Mouse (Mus musculus) lung, postnatal 25 days (tissue): ENCODE measurements around the gene Iqschfp.

ENCODE experiments used
- DNase-seq: peaks from one replicate; pipeline ENCODE4 v3.0.0; 2022; ENCODE audit warnings: low spot score

The Iqschfp gene

GRCm38 (mm10) chr3:68596938-68597337 is 704.9 kb downstream of the Iqschfp start:
- DNase-seq = no peak

DNA sequence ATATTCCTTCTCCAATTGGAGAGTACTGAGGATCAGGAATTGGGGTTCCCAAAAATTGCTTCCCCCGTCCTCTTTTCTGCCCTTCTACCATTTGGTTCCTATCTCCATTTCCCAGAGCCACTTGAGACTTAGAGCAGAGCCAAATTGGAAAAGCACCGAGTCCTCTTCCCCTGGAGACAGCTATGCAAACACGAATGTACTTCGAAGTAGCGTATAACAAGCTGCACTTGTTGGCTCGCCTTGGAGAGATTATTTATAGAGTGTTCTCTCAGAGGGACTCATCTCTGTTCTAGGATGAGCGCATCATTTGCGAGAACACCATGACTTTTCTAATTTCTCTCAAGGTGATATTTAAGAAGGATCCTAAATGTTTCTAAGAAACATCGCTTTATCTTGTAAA is 710.9 kb downstream of the Iqschfp start:
- DNase-seq = no peak

GRCm38 (mm10) chr3:68604467-68604866 is 712.4 kb downstream of the Iqschfp start:
- DNase-seq = no peak

DNA sequence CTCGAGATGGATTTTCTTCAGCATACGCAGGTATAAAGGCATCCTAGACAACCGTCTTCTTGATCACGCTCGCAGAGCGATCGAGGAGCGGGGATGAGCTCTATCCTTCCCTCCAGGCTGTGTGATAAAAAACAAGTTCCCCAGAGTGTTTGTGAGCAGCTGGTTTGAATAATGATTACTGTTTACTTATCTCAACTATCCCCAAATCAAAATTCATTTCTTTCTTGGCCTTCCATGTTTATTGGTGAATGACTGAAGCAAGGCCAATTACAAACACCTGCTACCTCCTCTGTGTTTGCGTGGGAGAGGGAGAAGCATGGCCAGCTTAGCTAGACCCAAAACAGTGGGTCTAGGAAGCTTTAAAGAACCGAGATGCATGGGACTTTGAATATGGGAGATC is 712.9 kb downstream of the Iqschfp start:
- DNase-seq = no peak

DNA sequence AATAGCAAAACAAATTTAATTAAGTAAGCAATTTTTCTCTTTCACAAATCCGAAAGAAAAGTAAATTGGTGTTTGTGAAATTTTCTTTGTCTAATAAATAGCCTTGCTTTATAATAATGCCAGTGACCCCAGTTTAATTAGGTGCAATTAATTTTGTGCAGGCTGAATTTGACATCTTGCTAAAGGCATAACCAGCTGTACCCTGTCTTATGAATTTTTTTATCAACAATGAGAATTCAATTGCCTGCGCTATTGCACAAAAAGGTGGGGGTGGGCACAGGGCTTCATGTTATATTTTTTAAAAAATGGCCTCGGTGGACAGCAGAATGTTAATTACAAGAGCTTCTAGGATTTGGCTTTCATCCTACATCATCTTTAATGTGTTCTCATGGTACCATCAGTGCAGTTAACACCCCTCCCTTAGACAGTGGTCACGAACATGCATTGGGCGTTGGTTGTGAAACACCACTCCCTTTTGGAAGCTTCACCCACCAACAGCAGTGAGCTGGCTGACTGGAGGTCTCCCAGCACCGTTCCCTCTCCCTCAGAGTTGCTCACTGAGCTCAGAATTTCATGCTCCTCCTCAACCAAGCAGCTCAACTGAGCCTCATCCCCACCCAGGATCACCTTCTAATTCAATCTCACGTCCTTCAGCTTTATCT is 714.0 kb downstream of the Iqschfp start:
- DNase-seq = no peak

DNA sequence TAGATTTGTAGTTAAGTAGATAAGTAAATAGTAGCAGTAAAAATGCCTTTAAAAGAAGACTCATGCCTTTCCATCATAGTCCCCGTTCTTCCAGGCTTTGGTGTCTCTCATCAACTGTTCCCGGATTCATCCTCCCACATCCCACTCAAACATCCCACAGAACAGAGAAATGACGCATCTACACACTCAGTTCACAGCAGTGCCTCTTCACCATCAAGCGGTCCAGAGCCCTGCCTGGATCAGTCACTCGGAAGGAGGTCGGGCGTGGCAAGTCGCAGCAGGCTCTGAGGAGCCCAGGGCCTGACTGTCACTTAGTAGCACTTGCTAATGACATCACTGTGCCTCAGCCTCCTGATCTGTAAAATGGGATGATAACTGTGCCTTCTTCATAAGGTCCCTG is 714.7 kb downstream of the Iqschfp start:
- DNase-seq = no peak

- DNase-seq = no peak
Observed at GRCm38 (mm10) chr3:68607336-68607735, 715.3 kb downstream of the Iqschfp start.

- no peak for DNase-seq
Observed at GRCm38 (mm10) chr3:68608848-68609497, 716.9 kb downstream of the Iqschfp start.

- no peak for DNase-seq
Observed at GRCm38 (mm10) chr3:68610011-68610410, 718.0 kb downstream of the Iqschfp start.

DNA sequence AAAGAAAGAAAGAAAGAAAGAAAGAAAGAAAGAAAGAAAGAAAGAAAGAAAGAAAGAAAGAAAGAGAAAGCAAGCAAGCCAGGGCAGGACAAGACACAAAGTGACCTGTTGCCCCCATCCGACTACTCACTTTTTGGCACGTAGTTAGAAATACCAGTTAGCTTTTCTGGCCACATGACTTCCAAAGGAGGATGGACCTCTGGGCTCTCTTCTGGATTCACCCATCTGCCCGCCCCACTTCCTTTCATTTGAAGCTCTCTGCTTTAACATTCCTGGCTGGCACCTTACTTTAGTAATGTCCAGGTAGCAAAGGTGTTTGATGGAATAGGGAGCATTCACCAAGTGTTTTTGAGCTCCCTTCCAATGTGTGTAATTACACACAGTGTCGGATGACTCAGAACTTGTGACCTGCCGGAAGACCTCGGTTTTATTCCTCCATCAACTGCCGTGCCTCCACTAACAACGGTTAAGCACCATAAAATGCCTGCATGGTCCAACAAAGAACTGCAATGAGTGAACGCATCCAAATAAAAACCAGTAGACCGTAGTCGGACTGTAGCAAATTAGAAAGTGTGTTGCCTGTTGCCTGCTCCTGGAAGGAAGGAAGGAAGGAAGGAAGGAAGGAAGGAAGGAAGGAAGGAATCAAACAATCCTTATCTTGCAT is 718.7 kb downstream of the Iqschfp start:
- DNase-seq = no peak

DNA sequence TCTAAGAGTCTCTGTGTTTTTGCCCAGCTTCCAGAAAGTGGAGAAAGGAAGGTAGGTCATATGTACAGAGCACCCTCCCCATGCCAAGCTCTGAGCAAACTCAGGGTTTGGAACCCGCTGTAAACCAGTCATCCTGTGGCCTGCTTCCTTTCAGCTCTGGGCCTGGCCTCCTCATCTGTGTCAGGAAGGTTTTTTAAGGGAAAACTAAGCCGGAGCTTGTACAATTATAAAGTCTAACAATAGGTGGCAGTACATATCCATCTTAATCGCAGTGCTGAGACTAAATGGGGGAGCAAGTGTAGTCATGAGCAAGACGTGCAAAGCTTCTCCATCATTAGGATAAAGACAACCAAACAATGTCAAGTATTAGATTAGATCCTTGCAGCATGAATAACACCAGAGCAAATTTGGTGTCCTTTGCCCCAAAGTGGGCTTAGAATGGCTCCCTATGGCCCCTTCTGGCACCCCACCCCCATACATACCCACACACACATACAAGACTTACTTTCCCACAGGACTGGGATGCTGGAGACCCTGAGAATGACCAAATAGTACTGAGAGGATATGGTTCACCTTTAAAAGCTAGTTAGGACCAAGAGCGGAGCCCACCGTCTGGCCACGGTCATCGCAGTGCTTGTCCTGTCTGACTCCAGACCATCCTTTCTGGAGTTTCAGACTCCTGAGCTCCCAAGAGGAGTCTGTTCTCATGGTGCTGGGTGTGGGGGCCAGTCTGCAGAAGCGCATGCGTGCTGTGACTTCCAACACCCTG is 723.2 kb downstream of the Iqschfp start:
- DNase-seq = peak; percentile 62

DNA sequence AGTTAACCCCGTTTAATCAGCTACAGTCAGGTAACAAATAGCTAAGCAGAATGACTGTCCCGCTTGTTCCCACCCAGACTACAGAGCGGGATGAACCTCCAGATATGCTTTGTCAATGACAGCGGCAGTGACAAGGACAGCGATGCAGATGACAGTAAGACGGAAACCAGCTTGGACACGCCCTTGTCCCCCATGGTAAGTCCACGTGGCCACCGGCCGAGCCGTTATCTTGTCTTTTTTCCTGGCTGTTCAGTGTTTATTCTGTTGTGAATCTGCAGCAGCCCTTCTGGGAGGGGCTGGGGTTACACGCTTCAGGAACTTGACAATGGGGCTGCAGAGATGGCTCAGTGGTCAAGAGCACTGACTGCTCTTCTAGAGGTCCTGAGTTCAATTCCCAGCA is 724.3 kb downstream of the Iqschfp start:
- no peak for DNase-seq

DNA sequence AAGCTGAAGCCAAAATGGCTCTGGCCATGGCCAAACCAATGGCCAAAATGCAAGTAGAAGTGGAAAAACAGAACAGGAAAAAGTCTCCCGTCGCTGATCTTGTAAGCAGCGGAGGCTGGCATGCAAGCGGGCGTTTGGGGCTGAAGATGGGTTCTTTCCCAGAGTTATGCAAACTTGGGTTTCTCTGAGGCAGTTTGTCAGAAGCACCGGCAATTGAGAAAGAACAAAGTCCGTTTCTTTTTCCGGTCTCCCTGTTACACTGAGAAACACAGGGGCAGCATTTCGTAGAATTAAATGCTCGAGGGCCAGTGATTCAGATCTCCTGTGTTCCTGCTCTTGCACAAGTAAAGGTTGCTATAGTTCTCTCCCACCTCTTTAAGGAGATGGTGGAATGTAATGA is 725.7 kb downstream of the Iqschfp start:
- DNase-seq = no peak

DNA sequence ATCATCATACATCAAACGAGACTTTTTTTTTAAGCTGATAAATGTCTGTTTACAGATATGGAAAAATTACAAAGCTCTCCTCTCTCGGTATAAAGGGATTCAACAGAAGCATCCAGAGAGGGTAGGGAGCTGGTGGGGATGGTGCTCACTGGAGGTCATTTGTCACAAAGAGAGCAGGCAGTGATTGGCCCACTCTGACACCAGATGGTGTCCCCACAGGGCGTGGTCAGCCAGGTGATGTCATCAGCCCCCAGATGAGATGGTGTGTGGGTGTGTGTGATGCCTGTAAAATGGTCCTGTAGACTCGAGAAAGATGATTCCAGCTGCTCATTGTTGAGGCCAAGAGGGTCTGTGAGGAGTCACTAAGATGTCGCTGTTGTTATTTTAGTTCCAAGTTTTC is 727.1 kb downstream of the Iqschfp start:
- no peak for DNase-seq

DNA sequence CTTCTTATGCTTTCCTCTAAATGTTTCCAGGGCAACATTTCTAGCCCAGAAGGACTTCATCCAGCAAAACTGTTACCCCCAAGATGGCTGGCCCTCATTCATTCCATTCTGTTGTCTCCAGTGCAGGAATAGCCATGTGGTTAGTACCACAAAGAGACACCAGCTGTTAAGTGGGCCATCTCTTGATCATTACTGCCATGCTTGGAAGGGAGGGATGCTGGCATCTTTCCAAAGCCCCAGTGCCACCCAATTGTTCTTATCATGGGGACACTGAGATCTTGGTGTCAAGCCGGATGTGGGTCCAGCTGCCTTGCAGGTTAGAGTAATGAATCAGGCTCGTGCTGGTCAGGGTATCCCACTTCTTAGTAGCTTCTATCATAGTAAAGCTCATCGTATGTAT is 729.9 kb downstream of the Iqschfp start:
- no peak for DNase-seq

GRCm38 (mm10) chr3:68623036-68623435 is 731.0 kb downstream of the Iqschfp start:
- no peak for DNase-seq

- DNase-seq = no peak
Observed at GRCm38 (mm10) chr3:68624471-68624870, 732.4 kb downstream of the Iqschfp start.

GRCm38 (mm10) chr3:68630261-68630660 is 738.2 kb downstream of the Iqschfp start:
- no peak for DNase-seq

GRCm38 (mm10) chr3:68630821-68631220 is 738.8 kb downstream of the Iqschfp start:
- DNase-seq = no peak

DNA sequence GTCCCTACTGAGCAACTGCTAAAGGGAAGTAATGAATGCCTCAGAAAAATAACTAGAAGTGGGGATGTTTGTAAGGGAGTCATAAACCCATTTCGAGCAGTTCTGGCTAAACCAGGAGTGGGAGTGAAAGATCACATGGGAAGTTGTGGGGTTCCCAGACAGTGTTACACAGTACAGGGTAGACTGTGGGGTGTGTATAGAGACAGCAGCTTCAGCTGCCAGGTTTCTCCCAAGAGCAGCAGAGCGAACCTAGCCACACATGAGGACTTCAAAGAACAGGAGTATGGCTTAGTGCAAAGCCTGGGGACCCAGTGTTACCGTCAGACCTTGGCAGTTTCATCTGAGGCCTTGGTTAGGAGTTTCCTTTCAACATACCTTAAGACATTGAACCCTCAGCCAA is 740.7 kb downstream of the Iqschfp start:
- DNase-seq = no peak

GRCm38 (mm10) chr3:68633577-68633976 is 741.5 kb downstream of the Iqschfp start:
- DNase-seq = no peak

GRCm38 (mm10) chr3:68637960-68638359 is 745.9 kb downstream of the Iqschfp start:
- DNase-seq = no peak

DNA sequence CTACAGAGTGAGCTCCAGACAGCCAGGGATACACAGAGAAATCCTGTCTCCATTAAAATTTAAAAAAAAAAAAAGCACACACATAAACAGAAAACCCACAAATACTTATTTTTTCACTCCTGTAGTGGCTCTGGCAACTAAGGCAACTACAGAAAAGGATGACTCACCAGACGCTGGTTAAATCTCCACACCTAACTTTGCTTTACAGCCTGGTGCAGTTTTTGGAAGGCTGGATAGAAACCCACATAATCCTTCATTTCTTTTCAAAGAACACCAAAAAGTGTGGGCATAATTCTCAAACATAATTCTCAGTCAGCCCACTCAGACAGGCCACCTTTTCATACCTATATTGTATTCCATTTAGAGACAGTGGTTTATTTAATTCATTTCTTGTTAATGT is 746.7 kb downstream of the Iqschfp start:
- DNase-seq = no peak
